Mouse (Mus musculus) heart, embryonic 11.5 days (tissue): Measurements from ENCODE around the gene Nek7. TPM values are rescaled to one million over a fixed set of nuclear protein-coding genes. Genes with fewer than 3 reads are reported as not detected.

ENCODE experiments used
- ATAC-seq: fragments of 200-750 bp; cut with Nextera tagmentation; replicated peaks from 2 replicates; pipeline ENCODE4 v1.8.0; 2017; ENCODE audit warnings: moderate library complexity; ENCODE audit not compliant: insufficient number of reproducible peaks, low FRiP score, low TSS enrichment
- H3K27ac ChIP-seq: fragments of 300-500 bp; sonication (generic); 2 replicates; pipeline ENCODE4 v1.5.1; 2014; ENCODE audit warnings: mild to moderate bottlenecking, low read depth, low read length
- H3K27me3 ChIP-seq: fragments of 300-500 bp; sonication (generic); 2 replicates; pipeline ENCODE4 v1.6.1; 2014; ENCODE audit warnings: mild to moderate bottlenecking, low read length, mixed read lengths; ENCODE audit not compliant: control insufficient read depth, insufficient read depth
- H3K36me3 ChIP-seq: fragments of 300-500 bp; sonication (generic); 2 replicates; pipeline ENCODE4 v1.6.1; 2014; ENCODE audit warnings: mild to moderate bottlenecking, low read length, moderate library complexity, mixed read lengths; ENCODE audit not compliant: control insufficient read depth, insufficient read depth
- H3K4me1 ChIP-seq: fragments of 300-500 bp; sonication (generic); 2 replicates; pipeline ENCODE4 v1.6.1; 2014; ENCODE audit warnings: low read length; ENCODE audit not compliant: control insufficient read depth, insufficient read depth
- H3K4me2 ChIP-seq: fragments of 300-500 bp; sonication (generic); 2 replicates; pipeline ENCODE4 v1.6.1; 2014; ENCODE audit warnings: mild to moderate bottlenecking, moderate library complexity
- H3K4me3 ChIP-seq: fragments of 300-500 bp; sonication (generic); 2 replicates; pipeline ENCODE4 v1.5.1; 2014; ENCODE audit warnings: low read depth, low read length
- H3K9ac ChIP-seq: fragments of 300-500 bp; sonication (generic); 2 replicates; pipeline ENCODE4 v1.6.1; 2014; ENCODE audit warnings: mild to moderate bottlenecking, low read depth, low read length, moderate library complexity
- H3K9me3 ChIP-seq: fragments of 300-500 bp; sonication (generic); replicated peaks from 2 replicates; pipeline ENCODE4 v1.6.1; 2016; ENCODE audit warnings: low read length; ENCODE audit not compliant: control insufficient read depth
- WGBS: fragments of 180-500 bp; shearing (Covaris S2); extraction: QIAGEN DNeasy Blood & Tissue Kit; methylation state at CpG from one replicate; pipeline ENCODE4 v1.1.7; 2014; ENCODE audit not compliant: insufficient replicate concordance; 5-methylcytosine and 5-hydroxymethylcytosine counted together
- polyA plus RNA-seq: library from polyadenylated mRNA; unstranded; fragments of >200 nt; fragmentation: Nextera tagmentation; extraction: Ambion mirVana; gene quantifications from 2 replicates; pipeline ENCODE4 v1.2.1, GENCODE M21; 2014

Gene Nek7
- polyA plus RNA-seq, 1 experiment from 2014 or later, result 47.1 TPM

GRCm38 (mm10) chr1:138587812-138588211, 32.1 kb downstream of the Nek7 start:
- no peaks in the 10 kb centered on the region for H3K4me1 ChIP-seq
- H3K36me3 ChIP-seq, result no peaks in the 10 kb centered on the region
- no peak overlapping the region for H3K9ac ChIP-seq
- no peaks in the 10 kb centered on the region for H3K9me3 ChIP-seq
- no peaks in the 10 kb centered on the region for H3K27me3 ChIP-seq
- H3K27ac ChIP-seq, result no peak overlapping the region
- no peak overlapping the region for H3K4me2 ChIP-seq
- no peak for ATAC-seq
- H3K4me3 ChIP-seq, result no peak overlapping the region
- 28% methylated on average over 3 of the region's 3 CpGs for WGBS

GRCm38 (mm10) chr1:138586891-138587290, 33.0 kb downstream of the Nek7 start:
- H3K27me3 ChIP-seq, result no peaks in the 10 kb centered on the region
- 0 out of 2 replicates have a peak, but pooled peaks cover 2% of the 10 kb centered on the region for H3K4me1 ChIP-seq
- H3K4me3 ChIP-seq, result no peak overlapping the region
- no peaks in the 10 kb centered on the region for H3K9me3 ChIP-seq
- no peak overlapping the region for H3K27ac ChIP-seq
- H3K9ac ChIP-seq, result no peak overlapping the region
- no peak for ATAC-seq
- 88% methylated on average over 2 of the region's 2 CpGs for WGBS
- no peaks in the 10 kb centered on the region for H3K36me3 ChIP-seq
- H3K4me2 ChIP-seq, result no peak overlapping the region

GRCm38 (mm10) chr1:138584423-138585013, 35.4 kb downstream of the Nek7 start:
- Histone ChIP-seq H3K4me2 (no peak overlapping the region), H3K9me3 (no peaks in the 10 kb centered on the region), H3K27me3 (no peaks in the 10 kb centered on the region), H3K27ac (no peak overlapping the region), H3K9ac (no peak overlapping the region), H3K36me3 (no peaks in the 10 kb centered on the region), H3K4me1 (peaks cover 14% of the 10 kb centered on the region), H3K4me3 (no peak overlapping the region)
- no peak for ATAC-seq
- WGBS, result 95% methylated on average over 2 of the region's 2 CpGs

DNA sequence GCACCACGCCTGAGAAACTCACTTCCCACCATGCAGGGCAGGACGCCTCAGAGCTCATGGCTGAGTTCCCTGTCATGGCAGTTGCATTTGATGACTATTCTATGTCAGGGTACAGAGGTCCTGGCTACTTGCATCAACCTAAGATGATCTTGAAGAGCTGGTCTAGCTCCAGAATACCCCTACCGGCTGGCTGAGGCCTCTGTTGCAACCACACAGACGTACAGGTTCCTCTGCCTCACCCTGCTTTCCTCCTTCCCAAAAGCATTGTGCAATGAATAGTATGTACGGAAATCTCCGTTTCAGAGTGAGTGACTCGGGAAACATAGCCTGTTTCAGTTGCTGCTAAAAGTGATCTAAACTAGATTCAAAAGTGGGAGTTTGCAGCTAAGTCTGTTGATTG, 37.7 kb downstream of the Nek7 start:
- Histone ChIP-seq H3K4me3 (no peak overlapping the region), H3K36me3 (no peaks in the 10 kb centered on the region), H3K4me2 (no peak overlapping the region), H3K27me3 (no peaks in the 10 kb centered on the region), H3K27ac (no peak overlapping the region), H3K4me1 (peaks cover 14% of the 10 kb centered on the region), H3K9ac (no peak overlapping the region), H3K9me3 (no peaks in the 10 kb centered on the region)
- WGBS, result 90% methylated on average over 7 of the region's 7 CpGs
- ATAC-seq, result no peak

- WGBS, result 51% methylated on average over 11 of the region's 11 CpGs
- Histone ChIP-seq H3K27me3 (no peaks in the 10 kb centered on the region), H3K4me1 (peaks cover 14% of the 10 kb centered on the region), H3K4me3 (no peak overlapping the region), H3K9ac (no peak overlapping the region), H3K4me2 (peak overlapping the region; percentile 32), H3K36me3 (no peaks in the 10 kb centered on the region), H3K27ac (no peak overlapping the region), H3K9me3 (no peaks in the 10 kb centered on the region)
- peak; percentile 71; the same call in 1 of the 2 replicates for ATAC-seq
These were observed 40.0 kb downstream of the Nek7 start for GRCm38 (mm10) chr1:138579822-138580492.

- Histone ChIP-seq H3K36me3 (no peaks in the 10 kb centered on the region), H3K27me3 (no peaks in the 10 kb centered on the region), H3K27ac (no peak overlapping the region), H3K9me3 (no peaks in the 10 kb centered on the region), H3K4me2 (no peak overlapping the region), H3K4me1 (peaks cover 14% of the 10 kb centered on the region), H3K9ac (no peak overlapping the region), H3K4me3 (no peak overlapping the region)
- ATAC-seq, result no peak
- WGBS, result 68% methylated on average over 7 of the region's 7 CpGs
These were observed 40.7 kb downstream of the Nek7 start for GRCm38 (mm10) chr1:138579207-138579606.

GRCm38 (mm10) chr1:138576803-138577202, 43.1 kb downstream of the Nek7 start:
- Histone ChIP-seq H3K4me1 (peaks cover 14% of the 10 kb centered on the region), H3K27me3 (no peaks in the 10 kb centered on the region), H3K27ac (peak overlapping the region; percentile 36; the same call in 1 of the 2 replicates), H3K9me3 (no peaks in the 10 kb centered on the region), H3K9ac (no peak overlapping the region), H3K4me3 (no peak overlapping the region), H3K36me3 (no peaks in the 10 kb centered on the region), H3K4me2 (0 out of 2 replicates have a peak overlapping the region, but pooled peaks have one; percentile 5)
- 44% methylated on average over 7 of the region's 7 CpGs for WGBS
- 0 out of 2 replicates have a peak, but pooled peaks have one; percentile 49 for ATAC-seq

DNA sequence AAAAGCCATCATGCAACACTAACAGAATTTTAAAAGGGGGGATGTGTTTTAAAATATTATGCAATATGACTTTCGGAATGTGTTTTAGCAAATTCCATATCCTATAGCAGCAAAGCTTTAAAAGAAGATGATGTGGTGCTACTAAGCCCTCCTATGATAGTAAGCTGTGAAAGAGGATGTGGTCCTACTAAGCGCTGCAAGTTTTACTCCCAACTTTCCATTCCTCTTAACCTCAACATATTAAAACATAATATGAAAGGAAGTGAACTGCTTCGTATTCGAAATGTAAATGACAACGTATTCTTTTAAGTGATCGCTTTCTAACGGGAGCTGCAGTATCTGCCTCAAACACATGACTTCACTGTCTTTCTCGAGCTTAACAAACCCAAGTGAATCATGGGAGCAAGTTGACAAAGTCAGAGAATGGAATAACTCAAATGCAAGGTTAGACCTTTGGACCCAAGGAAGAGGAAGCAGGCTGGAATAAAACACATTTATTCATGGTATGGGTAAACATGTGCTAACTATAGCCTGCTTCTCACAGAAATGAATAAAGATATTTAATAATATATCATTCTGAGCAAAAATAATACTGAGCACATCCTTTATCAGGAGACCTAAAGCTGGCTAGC, 43.8 kb downstream of the Nek7 start:
- H3K4me3 ChIP-seq, result no peak overlapping the region
- WGBS, result 92% methylated on average over 8 of the region's 8 CpGs
- H3K27ac ChIP-seq, result no peak overlapping the region
- peaks cover 21% of the 10 kb centered on the region for H3K4me1 ChIP-seq
- no peak for ATAC-seq
- no peak overlapping the region for H3K9ac ChIP-seq
- H3K9me3 ChIP-seq, result no peaks in the 10 kb centered on the region
- H3K36me3 ChIP-seq, result no peaks in the 10 kb centered on the region
- no peak overlapping the region for H3K4me2 ChIP-seq
- no peaks in the 10 kb centered on the region for H3K27me3 ChIP-seq
